Mouse (Mus musculus) intestine, postnatal 0 days (tissue): ENCODE results near the gene Nlrp10. TPM values are rescaled to one million over a fixed set of nuclear protein-coding genes. Genes with fewer than 3 reads are reported as not detected.

Experiments used
- ATAC-seq: fragments of 200-750 bp; cut with Nextera tagmentation; 2 replicates; pipeline ENCODE4 v1.8.0; 2017; ENCODE audit warnings: mild to moderate bottlenecking, moderate TSS enrichment, moderate library complexity
- H3K27ac ChIP-seq: fragments of 300-500 bp; sonication (generic); 2 replicates; pipeline ENCODE4 v1.5.1; 2014; ENCODE audit warnings: mild to moderate bottlenecking, low read depth, low read length, moderate library complexity
- H3K27me3 ChIP-seq: fragments of 300-500 bp; sonication (generic); replicated peaks from 2 replicates; pipeline ENCODE4 v1.6.1; 2014; ENCODE audit warnings: low read length, mixed read lengths; ENCODE audit not compliant: control insufficient read depth, insufficient read depth
- H3K36me3 ChIP-seq: fragments of 300-500 bp; sonication (generic); 2 replicates; pipeline ENCODE4 v1.6.1; 2014; ENCODE audit warnings: mild to moderate bottlenecking, moderate library complexity; ENCODE audit not compliant: control insufficient read depth, insufficient read depth
- H3K4me1 ChIP-seq: fragments of 300-500 bp; sonication (generic); replicated peaks from 2 replicates; pipeline ENCODE4 v1.6.1; 2014; ENCODE audit warnings: antibody characterized with exemption, low read length, mixed read lengths; ENCODE audit not compliant: control insufficient read depth, insufficient read depth
- H3K4me2 ChIP-seq: fragments of 300-500 bp; sonication (generic); replicated peaks from 2 replicates; pipeline ENCODE4 v1.6.1; 2014; ENCODE audit warnings: low read depth, mild to moderate bottlenecking, moderate library complexity
- H3K4me3 ChIP-seq: fragments of 300-500 bp; sonication (generic); 2 replicates; pipeline ENCODE4 v1.5.1; 2014; ENCODE audit warnings: low read depth, low read length
- H3K9ac ChIP-seq: fragments of 300-500 bp; sonication (generic); 2 replicates; pipeline ENCODE4 v1.6.1; 2014; ENCODE audit warnings: mild to moderate bottlenecking, low read depth, low read length
- H3K9me3 ChIP-seq: fragments of 300-500 bp; sonication (generic); 2 replicates; pipeline ENCODE4 v1.6.1; 2016; ENCODE audit warnings: mixed run types; ENCODE audit not compliant: control insufficient read depth
- CTCF ChIP-seq: sonication (generic); IDR thresholded peaks from 2 replicates; pipeline ENCODE4 v1.5.1; 2016; ENCODE audit warnings: low read depth, mild to moderate bottlenecking, control low read depth, antibody characterized with exemption, moderate library complexity
- WGBS: fragments of 180-500 bp; shearing (Covaris S2); extraction: QIAGEN DNeasy Blood & Tissue Kit; methylation state at CpG from one replicate; pipeline ENCODE4 v1.1.7; 2014; 5-methylcytosine and 5-hydroxymethylcytosine counted together
- polyA plus RNA-seq: library from polyadenylated mRNA; unstranded; fragments of >200 nt; fragmentation: Nextera tagmentation; extraction: Ambion mirVana; gene quantifications from 2 replicates; pipeline ENCODE4 v1.2.1, GENCODE M21; 2015

The Nlrp10 gene
- polyA plus RNA-seq, 1 experiment from 2014 or later = 0.04 TPM

DNA sequence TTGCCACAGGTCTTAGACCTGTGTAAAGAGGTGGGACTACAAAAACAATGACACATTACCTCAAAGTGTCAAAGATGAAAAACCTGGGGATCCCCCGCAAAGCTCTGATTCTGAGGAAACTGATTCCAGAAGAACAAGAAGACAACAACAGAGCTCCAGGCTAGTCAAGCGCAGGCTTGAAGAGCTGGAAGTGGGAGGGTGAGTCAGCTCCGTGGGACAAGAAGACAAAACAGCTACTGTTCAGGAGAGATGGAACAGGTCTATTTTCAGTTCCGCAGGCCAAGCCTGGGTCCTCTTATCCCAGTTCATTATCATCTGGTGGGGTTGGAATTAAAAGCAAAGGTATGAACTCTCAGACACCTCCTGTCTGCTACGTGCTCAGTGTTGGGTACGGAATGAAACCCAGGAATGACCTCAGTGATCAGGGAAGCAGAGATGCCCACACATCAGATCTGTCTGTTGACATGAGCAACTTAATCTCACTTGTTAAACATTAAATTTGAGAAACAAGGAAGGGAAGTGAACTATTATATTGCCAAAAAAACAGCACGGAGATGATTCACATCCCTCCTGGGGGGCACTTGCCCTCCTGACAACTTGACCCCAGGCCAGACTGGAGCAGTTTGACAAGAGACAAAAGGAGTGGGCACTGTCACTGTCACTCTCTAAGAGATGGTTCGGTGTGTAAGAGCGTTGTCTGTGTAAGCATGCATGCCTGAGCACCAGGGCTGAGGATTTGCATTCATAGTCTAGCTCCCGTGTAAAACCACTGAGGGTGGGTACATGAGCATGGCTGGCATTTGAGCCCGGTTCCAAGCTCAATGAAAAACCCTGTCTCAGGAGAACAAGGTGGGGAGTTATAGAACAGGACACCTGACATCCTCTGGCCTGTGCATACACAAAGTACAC is 1.4 kb downstream of the Nlrp10 start:
- H3K4me3 ChIP-seq = no peak overlapping the region
- TF ChIP-seq CTCF = no peak
- H3K27me3 ChIP-seq = no peaks in the 10 kb centered on the region
- H3K9me3 ChIP-seq = no peaks in the 10 kb centered on the region
- no peaks in the 10 kb centered on the region for H3K36me3 ChIP-seq
- 72% methylated on average over 11 of the region's 11 CpGs for WGBS
- no peak overlapping the region for H3K4me2 ChIP-seq
- H3K9ac ChIP-seq = no peak overlapping the region
- ATAC-seq = no peak
- H3K4me1 ChIP-seq = no peaks in the 10 kb centered on the region
- H3K27ac ChIP-seq = no peak overlapping the region

DNA sequence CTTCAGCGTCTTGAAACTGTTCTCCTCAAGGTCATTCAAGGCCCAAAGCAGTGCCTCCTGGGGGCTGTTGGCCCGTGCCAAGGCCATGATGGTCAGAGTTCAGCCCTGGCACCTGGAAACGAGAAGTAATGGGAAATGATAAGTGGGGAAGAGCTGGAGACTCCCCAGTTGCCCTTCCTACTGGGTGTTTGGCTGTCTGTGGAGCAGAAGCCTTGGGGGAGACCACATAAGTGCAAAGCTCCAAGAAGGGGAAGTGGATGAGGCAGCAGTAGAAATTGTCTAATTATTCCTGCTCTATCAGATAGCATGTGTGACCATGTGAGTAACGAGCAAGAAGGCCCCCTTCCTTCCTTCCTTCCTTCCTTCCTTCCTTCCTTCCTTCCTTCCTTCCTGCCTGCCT is 2.9 kb downstream of the Nlrp10 start:
- H3K27ac ChIP-seq = no peak overlapping the region
- H3K9ac ChIP-seq = no peak overlapping the region
- 65% methylated on average over 4 of the region's 4 CpGs for WGBS
- H3K4me3 ChIP-seq = no peak overlapping the region
- no peaks in the 10 kb centered on the region for H3K4me1 ChIP-seq
- H3K9me3 ChIP-seq = no peaks in the 10 kb centered on the region
- no peaks in the 10 kb centered on the region for H3K36me3 ChIP-seq
- ATAC-seq = no peak
- no peak for TF ChIP-seq CTCF
- no peak overlapping the region for H3K4me2 ChIP-seq
- no peaks in the 10 kb centered on the region for H3K27me3 ChIP-seq

DNA sequence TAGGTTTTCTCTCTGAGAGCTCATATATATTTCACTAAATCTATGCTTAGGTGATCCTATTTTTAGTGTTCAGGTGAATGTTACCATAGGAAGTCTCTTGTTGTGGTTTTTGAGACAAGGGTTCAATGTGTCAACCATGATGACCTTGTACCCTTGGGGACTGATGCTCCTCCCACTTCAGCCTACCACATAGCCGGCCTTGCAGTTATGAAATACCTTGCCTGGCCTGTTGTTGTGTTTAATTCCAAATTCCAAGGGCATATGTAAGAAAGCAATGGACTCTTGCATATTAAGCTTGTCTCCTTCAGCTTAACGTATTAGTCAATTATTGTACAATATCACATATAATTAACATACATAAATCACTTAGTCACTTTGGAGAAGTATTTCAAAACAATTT is 26.0 kb downstream of the Nlrp10 start:
- no peaks in the 10 kb centered on the region for H3K9me3 ChIP-seq
- no peak for ATAC-seq
- H3K27me3 ChIP-seq = no peaks in the 10 kb centered on the region
- H3K36me3 ChIP-seq = no peaks in the 10 kb centered on the region
- no peak for TF ChIP-seq CTCF
- no peaks in the 10 kb centered on the region for H3K4me1 ChIP-seq
- H3K9ac ChIP-seq = no peak overlapping the region
- WGBS = 70% methylated on average over 2 of the region's 2 CpGs
- no peak overlapping the region for H3K27ac ChIP-seq
- no peak overlapping the region for H3K4me2 ChIP-seq
- no peak overlapping the region for H3K4me3 ChIP-seq

DNA sequence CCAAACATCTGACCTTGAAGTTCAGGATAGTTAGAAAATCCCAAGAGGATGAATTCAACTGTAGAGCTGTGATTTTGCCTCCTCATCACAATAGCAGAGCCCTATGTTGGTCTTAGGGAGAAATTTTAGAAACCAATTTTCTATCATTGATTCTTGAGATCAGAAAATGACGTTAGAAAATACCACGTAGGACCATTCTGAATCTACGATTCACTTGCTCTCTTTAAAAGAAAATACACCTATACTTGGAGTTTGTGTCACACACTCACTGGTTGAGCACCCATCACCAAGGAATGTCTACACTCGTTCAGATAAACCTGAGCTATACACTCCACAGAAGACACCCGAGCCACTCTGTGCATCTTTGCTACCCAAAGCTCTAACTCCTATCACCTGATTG is 35.7 kb downstream of the Nlrp10 start, which contains the start of gene Olfr519:
Gene Olfr519, minus strand, starts transcription at position 101 of the 400 bp plus-strand sequence.
- WGBS = 87% methylated on average over 5 of the region's 5 CpGs
- Histone ChIP-seq H3K4me3 (no peak within 1 kb of the TSS), H3K9me3 (no peaks in the 10 kb centered on the region), H3K27me3 (no peaks in the 10 kb centered on the region), H3K36me3 (no peaks in the 10 kb centered on the region), H3K9ac (no peak within 1 kb of the TSS), H3K27ac (no peak within 1 kb of the TSS), H3K4me1 (no peaks in the 10 kb centered on the region), H3K4me2 (no peak within 1 kb of the TSS)
- no peak for ATAC-seq
- TF ChIP-seq CTCF = no peak

DNA sequence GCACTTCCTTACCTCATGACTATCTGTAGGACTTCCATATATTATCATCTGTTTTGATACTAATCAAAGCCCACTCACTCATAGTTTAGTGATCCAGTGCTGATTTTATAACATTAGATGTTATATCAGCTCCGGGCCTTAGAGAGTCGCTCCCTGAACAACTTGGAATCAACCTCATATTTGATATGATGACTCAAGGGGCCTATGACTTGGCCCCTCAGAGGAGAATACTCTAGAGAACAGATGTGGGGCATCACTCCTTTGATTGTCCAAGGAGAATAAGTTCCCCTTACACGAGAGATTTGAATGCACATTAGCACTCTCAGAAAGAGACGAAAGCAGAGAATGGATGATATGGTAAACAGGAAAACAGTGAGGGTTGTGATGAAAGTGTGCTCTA is 45.1 kb downstream of the Nlrp10 start, which contains the start of gene Olfr518:
Gene Olfr518, minus strand, starts transcription at position 101 of the 400 bp plus-strand sequence.
- no peak within 1 kb of the TSS for H3K27ac ChIP-seq
- no peak within 1 kb of the TSS for H3K4me2 ChIP-seq
- no peaks in the 10 kb centered on the region for H3K27me3 ChIP-seq
- H3K9me3 ChIP-seq = no peaks in the 10 kb centered on the region
- 77% methylated on average over 4 of the region's 4 CpGs for WGBS
- ATAC-seq = no peak
- H3K36me3 ChIP-seq = no peaks in the 10 kb centered on the region
- H3K4me3 ChIP-seq = no peak within 1 kb of the TSS
- TF ChIP-seq CTCF = no peak
- no peaks in the 10 kb centered on the region for H3K4me1 ChIP-seq
- no peak within 1 kb of the TSS for H3K9ac ChIP-seq

DNA sequence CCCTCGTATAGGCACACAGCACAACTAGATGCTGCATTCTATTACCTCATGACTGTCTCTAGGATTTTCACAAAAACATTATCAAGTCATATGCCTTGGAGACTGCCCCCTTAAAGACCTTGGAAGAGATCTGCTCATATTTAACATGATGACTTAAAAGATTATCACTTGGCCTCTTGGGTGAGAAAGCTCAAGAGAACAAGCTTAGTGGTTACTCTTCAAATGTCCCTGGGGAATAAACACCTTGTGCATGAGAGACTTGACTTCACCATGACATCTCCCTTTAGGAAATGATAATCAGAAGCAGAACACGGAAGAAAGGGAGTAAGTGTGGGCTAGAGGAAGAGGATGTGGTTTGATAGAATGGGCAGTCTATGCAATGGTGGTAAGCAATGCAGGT is 57.7 kb downstream of the Nlrp10 start, which contains the start of gene Olfr517:
Gene Olfr517, minus strand, starts transcription at position 101 of the 400 bp plus-strand sequence.
- H3K27ac ChIP-seq = no peak within 1 kb of the TSS
- H3K9ac ChIP-seq = no peak within 1 kb of the TSS
- TF ChIP-seq CTCF = no peak
- H3K4me1 ChIP-seq = no peaks in the 10 kb centered on the region
- no peak within 1 kb of the TSS for H3K4me3 ChIP-seq
- no peak within 1 kb of the TSS for H3K4me2 ChIP-seq
- no peak for ATAC-seq
- H3K27me3 ChIP-seq = no peaks in the 10 kb centered on the region
- whole genome bisulfite sequencing = 64% methylated on average over 2 of the region's 2 CpGs
- H3K36me3 ChIP-seq = no peaks in the 10 kb centered on the region
- H3K9me3 ChIP-seq = no peaks in the 10 kb centered on the region

Other genes starting within 250 kb of the Nlrp10 start
- not detected in 2 replicates for gene Olfr512, start 216.9 kb downstream of the Nlrp10 start, polyA plus RNA-seq
- not detected in 2 replicates for gene Olfr513, start 179.2 kb downstream of the Nlrp10 start, polyA plus RNA-seq
- not detected in 2 replicates for gene Olfr514, start 104.2 kb downstream of the Nlrp10 start, polyA plus RNA-seq
- gene Olfr516, start 79.6 kb downstream of the Nlrp10 start, polyA plus RNA-seq = not detected in 2 replicates
- not detected in 2 replicates for gene Olfr517, start 57.8 kb downstream of the Nlrp10 start, polyA plus RNA-seq
- not detected in 2 replicates for gene Olfr518, start 45.2 kb downstream of the Nlrp10 start, polyA plus RNA-seq
- not detected in 2 replicates for gene Olfr519, start 35.8 kb downstream of the Nlrp10 start, polyA plus RNA-seq
- 57.5 and 64.5 TPM in 2 replicates for gene Eif3f, start 4.2 kb upstream of the Nlrp10 start, polyA plus RNA-seq
- 1.1 and 1.4 TPM in 2 replicates for gene Tub, start 20.2 kb upstream of the Nlrp10 start, polyA plus RNA-seq
- 1.0 and 1.2 TPM in 2 replicates for gene Ric3, start 153.2 kb upstream of the Nlrp10 start, polyA plus RNA-seq
- 2.3 and 2.9 TPM in 2 replicates for gene Lmo1, start 245.0 kb upstream of the Nlrp10 start, polyA plus RNA-seq